Mouse (Mus musculus) stomach, embryonic 15.5 days (tissue): ENCODE measurements around the gene Dbx1. TPM values are rescaled to one million over a fixed set of nuclear protein-coding genes. Genes with fewer than 3 reads are reported as not detected.

Experiments
- ATAC-seq: fragments of 200-750 bp; cut with Nextera tagmentation; 2 replicates; pipeline ENCODE4 v1.8.0; 2017; ENCODE audit warnings: low read depth, moderate number of reproducible peaks, moderate TSS enrichment; ENCODE audit not compliant: insufficient read depth, low FRiP score
- H3K27ac ChIP-seq: fragments of 300-500 bp; sonication (generic); 2 replicates; pipeline ENCODE4 v1.5.1; 2015; ENCODE audit warnings: mild to moderate bottlenecking, inconsistent platforms
- H3K27me3 ChIP-seq: fragments of 300-500 bp; sonication (generic); replicated peaks from 2 replicates; pipeline ENCODE4 v1.6.1; 2015; ENCODE audit warnings: inconsistent platforms
- H3K36me3 ChIP-seq: fragments of 300-500 bp; sonication (generic); 2 replicates; pipeline ENCODE4 v1.6.1; 2015; ENCODE audit warnings: inconsistent platforms
- H3K4me1 ChIP-seq: fragments of 300-500 bp; sonication (generic); 2 replicates; pipeline ENCODE4 v1.6.1; 2015; ENCODE audit warnings: inconsistent platforms
- H3K4me2 ChIP-seq: fragments of 300-500 bp; sonication (generic); 2 replicates; pipeline ENCODE4 v1.6.1; 2015; ENCODE audit warnings: mild to moderate bottlenecking, inconsistent platforms
- H3K4me3 ChIP-seq: fragments of 300-500 bp; sonication (generic); replicated peaks from 2 replicates; pipeline ENCODE4 v1.5.1; 2015; ENCODE audit warnings: inconsistent platforms
- H3K9ac ChIP-seq: fragments of 300-500 bp; sonication (generic); 2 replicates; pipeline ENCODE4 v1.6.1; 2015; ENCODE audit warnings: inconsistent platforms
- H3K9me3 ChIP-seq: fragments of 300-500 bp; sonication (generic); 2 replicates; pipeline ENCODE4 v1.6.1; 2016; ENCODE audit warnings: inconsistent platforms
- WGBS: fragments of 180-500 bp; shearing (Covaris S2); methylation state at CpG from one replicate; pipeline ENCODE4 v1.1.7; 2015; 5-methylcytosine and 5-hydroxymethylcytosine counted together
- polyA plus RNA-seq: library from polyadenylated mRNA; unstranded; fragments of >200 nt; fragmentation: Nextera tagmentation; extraction: Ambion mirVana; gene quantifications from 2 replicates; pipeline ENCODE4 v1.2.1, GENCODE M21; 2015

Dbx1 gene
- polyA plus RNA-seq = 0.10 and 0.14 TPM in 2 replicates

- Histone ChIP-seq H3K4me3 (no peak within 1 kb of the TSS; the same call in 1 of the 2 replicates), H3K9ac (no peak within 1 kb of the TSS), H3K4me1 (peaks cover 10% of the 10 kb centered on the region; the same call in 1 of the 2 replicates), H3K36me3 (no peaks in the 10 kb centered on the region), H3K4me2 (no peak within 1 kb of the TSS), H3K27ac (no peak within 1 kb of the TSS), H3K9me3 (no peaks in the 10 kb centered on the region), H3K27me3 (peaks cover 79% of the 10 kb centered on the region)
- ATAC-seq = no peak
- under 1% methylated on average over 31 of the region's 33 CpGs for whole genome bisulfite sequencing
These were observed at the start of gene Dbx1 for GRCm38 (mm10) chr7:49636491-49637115. Gene Dbx1, minus strand, starts transcription at chr7:49636849.

GRCm38 (mm10) chr7:49678826-49679377 is 42.3 kb upstream of the Dbx1 start:
- Histone ChIP-seq H3K4me1 (no peaks in the 10 kb centered on the region; the same call in 1 of the 2 replicates), H3K27ac (no peak overlapping the region), H3K4me2 (no peak overlapping the region), H3K27me3 (peaks cover 47% of the 10 kb centered on the region), H3K4me3 (no peak overlapping the region), H3K36me3 (no peaks in the 10 kb centered on the region), H3K9me3 (no peaks in the 10 kb centered on the region), H3K9ac (no peak overlapping the region)
- 9% methylated on average over 9 of the region's 9 CpGs for WGBS
- ATAC-seq = no peak

- no peak for ATAC-seq
- Histone ChIP-seq H3K4me1 (no peaks in the 10 kb centered on the region; the same call in 1 of the 2 replicates), H3K27ac (no peak overlapping the region), H3K27me3 (peaks cover 47% of the 10 kb centered on the region), H3K4me2 (no peak overlapping the region), H3K4me3 (no peak overlapping the region), H3K9ac (no peak overlapping the region), H3K9me3 (no peaks in the 10 kb centered on the region), H3K36me3 (no peaks in the 10 kb centered on the region)
- WGBS = 5% methylated on average over 22 of the region's 22 CpGs
These were observed 41.6 kb upstream of the Dbx1 start for GRCm38 (mm10) chr7:49678100-49678825.

GRCm38 (mm10) chr7:49677166-49677565 is 40.5 kb upstream of the Dbx1 start:
- Histone ChIP-seq H3K27me3 (peaks cover 47% of the 10 kb centered on the region), H3K9me3 (no peaks in the 10 kb centered on the region), H3K4me3 (no peak overlapping the region), H3K4me1 (no peaks in the 10 kb centered on the region; the same call in 1 of the 2 replicates), H3K27ac (no peak overlapping the region), H3K4me2 (no peak overlapping the region), H3K9ac (no peak overlapping the region), H3K36me3 (no peaks in the 10 kb centered on the region)
- 4% methylated on average over 9 of the region's 9 CpGs for WGBS
- ATAC-seq = no peak

- 14% methylated on average over 5 of the region's 5 CpGs for WGBS
- Histone ChIP-seq H3K9me3 (no peaks in the 10 kb centered on the region), H3K36me3 (no peaks in the 10 kb centered on the region), H3K9ac (no peak overlapping the region), H3K4me2 (no peak overlapping the region), H3K27me3 (peaks cover 47% of the 10 kb centered on the region), H3K4me3 (no peak overlapping the region), H3K27ac (no peak overlapping the region), H3K4me1 (no peaks in the 10 kb centered on the region; the same call in 1 of the 2 replicates)
- no peak for ATAC-seq
These were observed 40.0 kb upstream of the Dbx1 start for GRCm38 (mm10) chr7:49676627-49677026.

GRCm38 (mm10) chr7:49668260-49668857 is 31.7 kb upstream of the Dbx1 start:
- Histone ChIP-seq H3K36me3 (no peaks in the 10 kb centered on the region), H3K4me2 (no peak overlapping the region), H3K9ac (no peak overlapping the region), H3K9me3 (no peaks in the 10 kb centered on the region), H3K4me3 (no peak overlapping the region), H3K27me3 (no peaks in the 10 kb centered on the region), H3K4me1 (no peaks in the 10 kb centered on the region), H3K27ac (no peak overlapping the region)
- WGBS = 86% methylated on average over 13 of the region's 13 CpGs
- no peak for ATAC-seq

GRCm38 (mm10) chr7:49663575-49663974 is 26.9 kb upstream of the Dbx1 start:
- no peak overlapping the region for H3K27ac ChIP-seq
- H3K4me2 ChIP-seq = no peak overlapping the region
- H3K4me3 ChIP-seq = no peak overlapping the region
- H3K9me3 ChIP-seq = no peaks in the 10 kb centered on the region
- H3K4me1 ChIP-seq = no peaks in the 10 kb centered on the region
- no peak overlapping the region for H3K9ac ChIP-seq
- no peaks in the 10 kb centered on the region for H3K36me3 ChIP-seq
- 75% methylated on average over 3 of the region's 3 CpGs for WGBS
- peak; percentile 66; the same call in 1 of the 2 replicates for ATAC-seq
- H3K27me3 ChIP-seq = peaks cover 7% of the 10 kb centered on the region; the same call in 1 of the 2 replicates

- peaks cover 7% of the 10 kb centered on the region; the same call in 1 of the 2 replicates for H3K27me3 ChIP-seq
- no peak overlapping the region for H3K4me3 ChIP-seq
- H3K4me1 ChIP-seq = no peaks in the 10 kb centered on the region
- H3K9me3 ChIP-seq = no peaks in the 10 kb centered on the region
- no peaks in the 10 kb centered on the region for H3K36me3 ChIP-seq
- H3K4me2 ChIP-seq = 0 out of 2 replicates have a peak overlapping the region, but pooled peaks have one; percentile 4
- no peak for ATAC-seq
- H3K9ac ChIP-seq = no peak overlapping the region
- H3K27ac ChIP-seq = no peak overlapping the region
- 7% methylated on average over 7 of the region's 7 CpGs for WGBS
These were observed 25.9 kb upstream of the Dbx1 start for GRCm38 (mm10) chr7:49662492-49663026.

- 4% methylated on average over 24 of the region's 24 CpGs for WGBS
- no peak for ATAC-seq
- Histone ChIP-seq H3K27ac (no peak overlapping the region), H3K36me3 (no peaks in the 10 kb centered on the region), H3K4me3 (no peak overlapping the region), H3K9ac (no peak overlapping the region), H3K4me1 (no peaks in the 10 kb centered on the region), H3K9me3 (no peaks in the 10 kb centered on the region), H3K4me2 (0 out of 2 replicates have a peak overlapping the region, but pooled peaks have one; percentile 15), H3K27me3 (peaks cover 7% of the 10 kb centered on the region; the same call in 1 of the 2 replicates)
These were observed 25.3 kb upstream of the Dbx1 start for GRCm38 (mm10) chr7:49661811-49662491.

- Histone ChIP-seq H3K4me3 (no peak overlapping the region), H3K4me1 (no peaks in the 10 kb centered on the region), H3K27ac (no peak overlapping the region), H3K36me3 (no peaks in the 10 kb centered on the region), H3K9ac (no peak overlapping the region), H3K27me3 (peaks cover 47% of the 10 kb centered on the region), H3K4me2 (no peak overlapping the region), H3K9me3 (no peaks in the 10 kb centered on the region)
- ATAC-seq = no peak
- WGBS = 34% methylated on average over 3 of the region's 3 CpGs
These were observed 4.2 kb upstream of the Dbx1 start for GRCm38 (mm10) chr7:49640709-49641305.
